Mouse (Mus musculus): Measurements from ENCODE around the gene Gm21778.
"Not testable (repeated sequence)": the region's sequence is repeated elsewhere in the genome, so short reads cannot be mapped to it uniquely, and the experiment has no call there.

Gm21778 gene

DNA sequence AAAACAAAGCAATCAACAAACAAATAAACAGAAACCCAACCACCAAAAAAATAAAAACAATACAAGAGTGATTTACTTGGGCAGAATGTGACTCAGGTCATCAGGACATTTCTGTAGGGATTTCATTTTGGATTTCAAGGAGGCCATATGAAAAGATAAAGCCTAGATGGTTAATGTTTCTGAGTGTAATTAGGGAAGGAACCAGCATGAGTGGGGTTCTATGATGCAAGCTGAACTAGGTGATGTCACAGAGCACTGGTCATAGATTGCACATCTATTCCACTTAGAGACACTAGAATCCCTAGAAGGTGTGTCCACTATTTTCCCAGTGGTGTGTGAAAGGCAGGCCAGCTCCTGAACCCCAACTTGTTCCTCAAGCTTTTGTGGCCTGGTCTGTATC, at the start of gene Gm21778:
Gene Gm21778 (plus strand): TSS at position 301 of the 400 bp plus-strand sequence.
- DNase-seq (ENCODE audit: low read depth, low spot score), result not testable (repeated sequence)

Data from CD4-positive helper T cell, adult 2 months (primary cell).